Mouse (Mus musculus) adipocyte (in vitro differentiated cells): Measurements from ENCODE around the gene Sec61a1.

Source experiments
- DNase-seq: peaks from one replicate; pipeline ENCODE4 v3.0.0-alpha.2; 2016; ENCODE audit warnings: low spot score

The Sec61a1 gene

GRCm38 (mm10) chr6:88516667-88517066, 2.0 kb downstream of the Sec61a1 start:
- DNase-seq, result no peak

- DNase-seq, result no peak
Observed at GRCm38 (mm10) chr6:88515971-88516370, 2.7 kb downstream of the Sec61a1 start.

- DNase-seq, result no peak
Observed at GRCm38 (mm10) chr6:88514546-88514945, 4.2 kb downstream of the Sec61a1 start.

GRCm38 (mm10) chr6:88513984-88514383, 4.7 kb downstream of the Sec61a1 start:
- no peak for DNase-seq

GRCm38 (mm10) chr6:88503044-88503443, 15.7 kb downstream of the Sec61a1 start:
- no peak for DNase-seq

GRCm38 (mm10) chr6:88502030-88502970, 16.4 kb downstream of the Sec61a1 start:
- no peak for DNase-seq

- DNase-seq, result no peak
Observed at GRCm38 (mm10) chr6:88500405-88500767, 18.3 kb downstream of the Sec61a1 start.

- DNase-seq, result no peak
Observed at GRCm38 (mm10) chr6:88499481-88500404, 19.0 kb downstream of the Sec61a1 start.

GRCm38 (mm10) chr6:88493712-88494111, 25.0 kb downstream of the Sec61a1 start:
- no peak for DNase-seq

GRCm38 (mm10) chr6:88490629-88491354, 27.9 kb downstream of the Sec61a1 start:
- DNase-seq, result peak; percentile 54

- DNase-seq, result no peak
Observed at GRCm38 (mm10) chr6:88489834-88490233, 28.9 kb downstream of the Sec61a1 start.

- DNase-seq, result no peak
Observed at GRCm38 (mm10) chr6:88489026-88489425, 29.7 kb downstream of the Sec61a1 start.

GRCm38 (mm10) chr6:88486893-88487292, 31.8 kb downstream of the Sec61a1 start:
- DNase-seq, result peak; percentile 63

- no peak for DNase-seq
Observed at GRCm38 (mm10) chr6:88485378-88485777, 33.3 kb downstream of the Sec61a1 start.

- no peak for DNase-seq
Observed at GRCm38 (mm10) chr6:88483913-88484312, 34.8 kb downstream of the Sec61a1 start.

- no peak for DNase-seq
Observed at GRCm38 (mm10) chr6:88483111-88483510, 35.6 kb downstream of the Sec61a1 start.

GRCm38 (mm10) chr6:88480421-88480820, 38.3 kb downstream of the Sec61a1 start:
- DNase-seq, result no peak

GRCm38 (mm10) chr6:88469878-88470277, 48.8 kb downstream of the Sec61a1 start:
- DNase-seq, result no peak

- DNase-seq, result peak; percentile 99
Observed at GRCm38 (mm10) chr6:88465181-88465920, 53.4 kb downstream of the Sec61a1 start, which contains the start of gene Ruvbl1. Ruvbl1 (plus strand) TSS chr6:88465409.

- no peak for DNase-seq
Observed at GRCm38 (mm10) chr6:88454545-88454944, 64.2 kb downstream of the Sec61a1 start.
